Comparison of ENCODE assay signal across 8 mouse cellular contexts in genomic region chr2:120404823-120405765, GRCm38 (mm10). TPM values are rescaled to one million over a fixed set of nuclear protein-coding genes. Genes with fewer than 3 reads are reported as not detected.
A peak's percentile ranks its signal among the peaks of the same experiment; 100 is the strongest.
DNase-seq lines count a peak whose midpoint lies in the region; ATAC-seq and TF ChIP-seq lines count a peak whose summit lies in the region.

No protein-coding gene starts in this region.

- no peak for ATAC-seq in lung, embryonic 14.5 days (ENCODE audit: insufficient read depth)
- no peak for ATAC-seq in intestine, embryonic 14.5 days (replicated peaks; ENCODE audit: low FRiP score, low TSS enrichment, low read depth)
- no peak for ATAC-seq in liver, embryonic 16.5 days (ENCODE audit: low read depth)
- ATAC-seq in stomach, embryonic 14.5 days (ENCODE audit: insufficient number of reproducible peaks, insufficient read depth, low FRiP score, low read depth): no peak

- peak; percentile 9 for DNase-seq in lung, embryonic 14.5 days
- no peak for DNase-seq in lung, postnatal 4 days
- DNase-seq in intestine, embryonic 14.5 days (ENCODE audit: low spot score): peak; percentile 67
- DNase-seq in frontal cortex, postnatal 25 days (ENCODE audit: low spot score in 2 of 2): no peak
- DNase-seq in left cerebral cortex, postnatal 10 days (ENCODE audit: extremely low spot score in 1 of 2, low spot score in 2 of 2): no peak

- intact Hi-C loops in left cerebral cortex, postnatal 10 days (cut with DNase I): no loop called here

- H3K27ac ChIP-seq in lung, embryonic 14.5 days (ENCODE audit: low read depth): peak overlapping the region; percentile 98
- H3K27ac ChIP-seq in intestine, embryonic 14.5 days (ENCODE audit: low read depth): peak overlapping the region; percentile 96
- H3K27ac ChIP-seq in liver, embryonic 16.5 days (ENCODE audit: low read length): peak overlapping the region; percentile 97
- H3K27ac ChIP-seq in stomach, embryonic 14.5 days (ENCODE audit: low read length): peak overlapping the region; percentile 98

- H3K9ac ChIP-seq in lung, embryonic 14.5 days: peak overlapping the region; percentile 77
- H3K9ac ChIP-seq in intestine, embryonic 14.5 days (ENCODE audit: low read length): peak overlapping the region; percentile 82
- peak overlapping the region; percentile 77 for H3K9ac ChIP-seq in liver, embryonic 16.5 days (ENCODE audit: low read depth, low read length)
- peak overlapping the region; percentile 71 for H3K9ac ChIP-seq in stomach, embryonic 14.5 days (replicated peaks; ENCODE audit: low read depth, low read length)

- H3K36me3 ChIP-seq in lung, embryonic 14.5 days (ENCODE audit: insufficient read depth): 0 out of 2 replicates have a peak, but pooled peaks cover 4% of the 10 kb centered on the region
- H3K36me3 ChIP-seq in erythroblast, embryonic 14.5 days (ENCODE audit: control insufficient read depth): peaks cover 14% of the 10 kb centered on the region
- no peaks in the 10 kb centered on the region; the same call in 1 of the 2 replicates for H3K36me3 ChIP-seq in intestine, embryonic 14.5 days (ENCODE audit: control insufficient read depth, insufficient read depth, low read length)
- H3K36me3 ChIP-seq in liver, embryonic 16.5 days (ENCODE audit: control insufficient read depth, insufficient read depth): no peaks in the 10 kb centered on the region
- H3K36me3 ChIP-seq in stomach, embryonic 14.5 days (ENCODE audit: control insufficient read depth, insufficient read depth, low read length): no peaks in the 10 kb centered on the region

- no peak for TF ChIP-seq CTCF in lung, embryonic 14.5 days (IDR thresholded peaks at IDR 0.05; ENCODE audit: low read depth)

- H3K27me3 ChIP-seq in lung, embryonic 14.5 days (ENCODE audit: insufficient read depth, low read length): no peaks in the 10 kb centered on the region
- H3K27me3 ChIP-seq in erythroblast, embryonic 14.5 days (ENCODE audit: control insufficient read depth): no peaks in the 10 kb centered on the region
- no peaks in the 10 kb centered on the region for H3K27me3 ChIP-seq in intestine, embryonic 14.5 days (replicated peaks; ENCODE audit: control insufficient read depth, insufficient read depth, low read length)
- no peaks in the 10 kb centered on the region for H3K27me3 ChIP-seq in liver, embryonic 16.5 days (ENCODE audit: control insufficient read depth, insufficient read depth, low read depth, low read length)
- H3K27me3 ChIP-seq in stomach, embryonic 14.5 days (ENCODE audit: control insufficient read depth, insufficient read depth, low read length): no peaks in the 10 kb centered on the region

- peak overlapping the region; percentile 87 for H3K4me2 ChIP-seq in lung, embryonic 14.5 days
- peak overlapping the region; percentile 88 for H3K4me2 ChIP-seq in intestine, embryonic 14.5 days (ENCODE audit: low read length)
- H3K4me2 ChIP-seq in liver, embryonic 16.5 days (ENCODE audit: low read depth, low read length): peak overlapping the region; percentile 67
- H3K4me2 ChIP-seq in stomach, embryonic 14.5 days (replicated peaks; ENCODE audit: low read depth, low read length): peak overlapping the region; percentile 92

- H3K4me3 ChIP-seq in lung, embryonic 14.5 days (ENCODE audit: low read depth, low read length): peak overlapping the region; percentile 84
- H3K4me3 ChIP-seq in erythroblast, embryonic 14.5 days (replicated peaks): peak overlapping the region; percentile 78
- H3K4me3 ChIP-seq in intestine, embryonic 14.5 days (ENCODE audit: low read depth, low read length): peak overlapping the region; percentile 69
- H3K4me3 ChIP-seq in liver, embryonic 16.5 days (ENCODE audit: low read depth, low read length): peak overlapping the region; percentile 73
- peak overlapping the region; percentile 79 for H3K4me3 ChIP-seq in stomach, embryonic 14.5 days (ENCODE audit: low read depth, low read length)

- 20% methylated on average over 14 of the region's 14 CpGs for WGBS in lung, embryonic 14.5 days
- 21% methylated on average over 14 of the region's 14 CpGs for WGBS in intestine, embryonic 14.5 days
- WGBS in liver, embryonic 16.5 days (ENCODE audit: insufficient replicate concordance): 8% methylated on average over 14 of the region's 14 CpGs
- 20% methylated on average over 14 of the region's 14 CpGs for WGBS in stomach, embryonic 14.5 days

- H3K4me1 ChIP-seq in lung, embryonic 14.5 days (ENCODE audit: insufficient read depth): peaks cover 10% of the 10 kb centered on the region; the same call in 1 of the 2 replicates
- H3K4me1 ChIP-seq in erythroblast, embryonic 14.5 days (ENCODE audit: control insufficient read depth): peaks cover 27% of the 10 kb centered on the region
- H3K4me1 ChIP-seq in intestine, embryonic 14.5 days (replicated peaks; ENCODE audit: control insufficient read depth, insufficient read depth, low read length): peaks cover 9% of the 10 kb centered on the region
- H3K4me1 ChIP-seq in liver, embryonic 16.5 days (ENCODE audit: control insufficient read depth, low read depth, low read length): peaks cover 10% of the 10 kb centered on the region
- H3K4me1 ChIP-seq in stomach, embryonic 14.5 days (ENCODE audit: control insufficient read depth, insufficient read depth, low read length): 0 out of 2 replicates have a peak, but pooled peaks cover 8% of the 10 kb centered on the region

- peaks cover 5% of the 10 kb centered on the region; the same call in 1 of the 2 replicates for H3K9me3 ChIP-seq in lung, embryonic 14.5 days (ENCODE audit: low read depth, low read length)
- H3K9me3 ChIP-seq in erythroblast, embryonic 14.5 days (ENCODE audit: control insufficient read depth, low read length): no peaks in the 10 kb centered on the region
- no peaks in the 10 kb centered on the region for H3K9me3 ChIP-seq in intestine, embryonic 14.5 days (ENCODE audit: control insufficient read depth, low read length)
- no peaks in the 10 kb centered on the region for H3K9me3 ChIP-seq in liver, embryonic 16.5 days (replicated peaks; ENCODE audit: control insufficient read depth, low read length)
- no peaks in the 10 kb centered on the region for H3K9me3 ChIP-seq in stomach, embryonic 14.5 days (ENCODE audit: control insufficient read depth, low read depth, low read length)

RNA-seq across cellular contexts. Expression of gene Tmem87a, which starts 1.2 kb away (rescaled TPM):
- polyA plus RNA-seq in lung, embryonic 14.5 days (2014; fragmentation: Nextera tagmentation; extraction: Ambion mirVana): 12.4 and 14.2 TPM in 2 replicates
- 0.14 and 0.19 TPM in 2 replicates for polyA plus RNA-seq in erythroblast, embryonic 14.5 days (2012)
- 12.4 and 13.8 TPM in 2 replicates for polyA plus RNA-seq in intestine, embryonic 14.5 days (2014; fragmentation: Nextera tagmentation; extraction: Ambion mirVana)
- 2.7 and 3.4 TPM in 2 replicates for polyA plus RNA-seq in liver, embryonic 16.5 days (2015; fragmentation: Nextera tagmentation; extraction: Ambion mirVana)
- polyA plus RNA-seq in stomach, embryonic 14.5 days (2014; fragmentation: Nextera tagmentation; extraction: Ambion mirVana): 23.2 and 28.7 TPM in 2 replicates
- 10 to 100 TPM; 33.6 to 35.2 TPM for total RNA-seq in left cerebral cortex, postnatal 10 days (2021)

RNA-seq across cellular contexts. Expression of gene Ganc, which starts 1.4 kb away (rescaled TPM):
- 7.2 and 8.5 TPM in 2 replicates for polyA plus RNA-seq in lung, embryonic 14.5 days (2014; fragmentation: Nextera tagmentation; extraction: Ambion mirVana)
- polyA plus RNA-seq in erythroblast, embryonic 14.5 days (2012): 0.06 and 0.08 TPM in 2 replicates
- polyA plus RNA-seq in intestine, embryonic 14.5 days (2014; fragmentation: Nextera tagmentation; extraction: Ambion mirVana): 7.4 and 9.4 TPM in 2 replicates
- 6.1 and 7.2 TPM in 2 replicates for polyA plus RNA-seq in liver, embryonic 16.5 days (2015; fragmentation: Nextera tagmentation; extraction: Ambion mirVana)
- polyA plus RNA-seq in stomach, embryonic 14.5 days (2014; fragmentation: Nextera tagmentation; extraction: Ambion mirVana): 7.6 and 10.5 TPM in 2 replicates
- total RNA-seq in left cerebral cortex, postnatal 10 days (2021): 10 to 100 TPM; 10.4 to 13.5 TPM

RNA-seq across cellular contexts. Expression of gene Capn3, which starts 50.7 kb away (rescaled TPM):
- polyA plus RNA-seq in lung, embryonic 14.5 days (2014; fragmentation: Nextera tagmentation; extraction: Ambion mirVana): 0.33 and 0.95 TPM in 2 replicates
- not detected in 2 replicates for polyA plus RNA-seq in erythroblast, embryonic 14.5 days (2012)
- polyA plus RNA-seq in intestine, embryonic 14.5 days (2014; fragmentation: Nextera tagmentation; extraction: Ambion mirVana): 1.5 and 2.3 TPM in 2 replicates
- polyA plus RNA-seq in liver, embryonic 16.5 days (2015; fragmentation: Nextera tagmentation; extraction: Ambion mirVana): 3.7 and 4.5 TPM in 2 replicates
- 0.42 and 1.1 TPM in 2 replicates for polyA plus RNA-seq in stomach, embryonic 14.5 days (2014; fragmentation: Nextera tagmentation; extraction: Ambion mirVana)
- 1 to 10 TPM; 3.0 to 4.7 TPM for total RNA-seq in left cerebral cortex, postnatal 10 days (2021)

RNA-seq across cellular contexts. Expression of gene Vps39, which starts 52.2 kb away (rescaled TPM):
- 21.9 and 22.4 TPM in 2 replicates for polyA plus RNA-seq in lung, embryonic 14.5 days (2014; fragmentation: Nextera tagmentation; extraction: Ambion mirVana)
- 0.11 and 0.48 TPM in 2 replicates for polyA plus RNA-seq in erythroblast, embryonic 14.5 days (2012)
- 24.6 and 25.1 TPM in 2 replicates for polyA plus RNA-seq in intestine, embryonic 14.5 days (2014; fragmentation: Nextera tagmentation; extraction: Ambion mirVana)
- 6.9 and 7.5 TPM in 2 replicates for polyA plus RNA-seq in liver, embryonic 16.5 days (2015; fragmentation: Nextera tagmentation; extraction: Ambion mirVana)
- polyA plus RNA-seq in stomach, embryonic 14.5 days (2014; fragmentation: Nextera tagmentation; extraction: Ambion mirVana): 22.5 and 23.2 TPM in 2 replicates
- total RNA-seq in left cerebral cortex, postnatal 10 days (2021): 10 to 100 TPM; 54.0 to 56.9 TPM

Comparison
In these comparisons a context has a peak if more than half of its experiments do, and no peak if none do; other contexts are left out.
1. DNase-seq: peak in lung, embryonic 14.5 days (single experiment) and intestine, embryonic 14.5 days (single experiment); none in lung, postnatal 4 days (0 of 2), frontal cortex, postnatal 25 days (0 of 2) and left cerebral cortex, postnatal 10 days (0 of 2).
2. Peak in every context shown above with its lines, with median percentiles within 50 percentile points of each other: H3K27ac ChIP-seq, H3K4me2 ChIP-seq, H3K4me3 ChIP-seq and H3K9ac ChIP-seq.